Mouse (Mus musculus) gastrocnemius, postnatal 10 days (tissue): ENCODE measurements around the gene Col7a1. TPM values are rescaled to one million over a fixed set of nuclear protein-coding genes. Genes with fewer than 3 reads are reported as not detected.

Source experiments
- DNase-seq: peaks from one replicate; pipeline ENCODE4 v3.0.0; 2021; ENCODE audit warnings: mixed read lengths
- microRNA-seq, 2 experiments: library from miRNA; unstranded; fragments of <30 nt; microRNA quantifications; one replicate each; pipeline ENCODE4 v1.2.0; 2021
- total RNA-seq, 2 experiments: library from RNA; stranded (reverse); gene quantifications; 2 replicates each; pipeline ENCODE4 v1.2.3; 2021

Gene Col7a1
- total RNA-seq, 2 experiments from 2014 or later, result 5.4 to 6.9 TPM

DNA sequence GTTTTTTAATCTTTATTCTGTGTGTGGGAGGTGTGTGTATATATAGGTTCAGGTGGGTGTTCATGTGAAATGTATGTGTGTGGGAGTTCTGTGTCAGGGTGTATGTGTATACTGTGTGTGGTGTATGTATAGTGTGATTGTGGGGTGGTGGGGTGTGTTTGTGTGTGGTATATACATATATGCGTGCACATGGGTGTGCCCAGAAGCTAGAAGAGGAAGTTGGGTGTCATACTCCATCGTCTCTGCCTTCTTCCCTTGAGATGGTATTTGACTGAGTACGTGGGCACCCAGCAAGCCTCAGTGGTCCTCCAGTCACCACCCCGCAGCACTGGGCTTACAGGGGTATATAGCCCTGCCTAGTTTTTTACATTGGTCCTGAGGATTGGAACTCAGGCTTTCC, 68.0 kb downstream of the Col7a1 start:
- DNase-seq, result peak; percentile 2

DNA sequence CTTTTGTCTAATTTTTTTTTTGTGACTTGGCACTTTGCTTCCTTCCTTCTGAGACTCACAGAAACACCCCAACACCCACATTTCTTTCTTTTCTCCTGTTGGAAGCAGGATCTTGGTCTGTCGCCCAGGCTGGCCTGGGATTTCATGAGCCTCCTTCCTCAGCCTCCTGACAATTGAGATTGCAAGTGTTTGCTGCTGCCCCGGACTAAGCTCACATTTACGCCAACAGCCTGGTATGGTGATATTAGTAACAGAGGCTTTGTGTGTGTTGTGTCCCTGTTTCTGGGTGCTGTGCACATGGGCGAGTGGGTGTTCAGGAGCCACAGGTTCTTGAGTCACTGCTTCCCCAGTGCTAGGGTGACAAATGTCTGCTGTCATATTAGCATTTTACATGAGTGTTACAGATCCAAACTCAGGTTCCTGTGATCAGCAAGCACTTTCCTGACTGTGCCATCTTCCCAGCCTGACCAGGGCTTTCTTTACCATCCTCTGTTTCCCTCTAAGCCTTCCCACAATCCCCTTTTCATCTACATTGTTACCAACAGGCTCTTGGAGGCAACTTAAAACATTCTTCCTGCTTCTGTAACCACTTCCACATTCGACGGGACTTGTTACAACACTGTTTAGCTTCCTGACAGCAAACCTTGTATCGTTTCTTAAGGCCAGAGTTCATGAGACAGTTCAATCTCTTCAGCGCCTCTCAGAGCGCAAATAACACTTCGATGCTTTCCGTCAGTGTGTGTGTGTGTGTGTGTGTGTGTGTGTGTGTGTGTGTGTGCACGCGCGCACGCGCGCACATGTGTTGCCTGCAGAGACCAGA, 69.7 kb downstream of the Col7a1 start:
- DNase-seq, result peak; percentile 2

DNA sequence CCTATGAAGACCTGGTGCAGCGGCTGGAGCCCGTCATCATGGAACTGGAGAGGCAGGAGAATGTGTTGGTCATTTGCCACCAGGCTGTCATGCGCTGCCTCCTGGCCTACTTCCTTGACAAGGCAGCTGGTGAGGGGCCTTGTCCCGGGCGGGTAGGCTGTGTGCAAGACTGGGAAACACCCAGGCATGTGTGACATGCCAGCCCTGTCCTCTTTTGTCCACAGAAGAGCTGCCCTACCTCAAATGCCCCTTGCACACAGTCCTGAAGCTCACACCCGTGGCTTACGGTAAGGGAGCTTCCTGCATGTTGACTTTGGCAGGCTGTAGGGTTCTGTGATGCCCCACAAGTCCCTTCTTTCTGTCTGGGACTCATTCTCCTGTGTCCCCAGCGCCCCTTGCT, 74.1 kb downstream of the Col7a1 start:
- DNase-seq, result peak; percentile 25

- DNase-seq, result peak; percentile 1
These were observed 75.0 kb downstream of the Col7a1 start for GRCm38 (mm10) chr9:109028421-109028820.

GRCm38 (mm10) chr9:109028919-109029318, 75.5 kb downstream of the Col7a1 start:
- DNase-seq, result no peak

DNA sequence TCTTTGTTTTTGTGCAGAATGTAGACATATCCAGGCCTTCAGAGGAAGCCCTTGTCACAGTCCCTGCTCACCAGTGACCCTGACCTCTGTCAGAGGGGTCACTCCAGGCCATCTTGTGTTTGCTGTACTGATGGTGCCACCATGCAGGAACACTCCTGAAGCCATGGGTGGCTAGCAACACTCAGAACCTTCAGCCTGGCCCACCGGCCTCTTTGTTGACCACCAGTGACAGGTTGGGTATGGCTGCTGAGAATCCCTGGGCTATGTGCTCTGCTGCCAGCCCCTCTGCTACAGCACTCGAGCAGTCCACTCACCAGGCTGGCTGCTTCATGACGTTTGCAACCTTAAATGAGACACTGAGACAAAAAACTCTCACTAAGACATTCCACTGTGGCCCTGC, 76.9 kb downstream of the Col7a1 start:
- no peak for DNase-seq

- DNase-seq, result no peak
These were observed 77.6 kb downstream of the Col7a1 start for GRCm38 (mm10) chr9:109031001-109031400.

DNA sequence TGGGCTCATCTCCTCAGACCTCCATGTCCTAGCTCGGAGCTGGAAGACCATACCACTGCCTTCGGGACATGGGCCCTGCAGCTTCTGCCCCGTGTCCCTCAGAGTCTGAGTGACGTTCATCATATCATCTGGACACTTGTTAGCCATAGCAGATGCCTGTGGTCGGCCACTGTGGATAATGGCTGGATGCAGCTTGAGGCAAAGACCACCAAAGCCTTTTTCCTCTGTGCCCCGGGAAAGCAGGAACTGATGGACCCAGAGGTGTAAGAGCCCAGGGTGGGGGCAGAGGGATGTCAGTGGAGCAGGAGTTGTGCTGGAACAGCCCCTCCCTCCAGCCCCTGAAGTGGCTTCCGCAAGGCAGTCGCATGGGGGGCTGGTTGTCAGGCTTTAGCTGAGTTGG, 78.3 kb downstream of the Col7a1 start:
- DNase-seq, result no peak

GRCm38 (mm10) chr9:109032435-109032834, 79.0 kb downstream of the Col7a1 start:
- no peak for DNase-seq

Small RNA genes lying within 50 kb of the gene (microRNA-seq; reads per million reads assigned to microRNA genes)
- gene Mir711, result 0 reads per million in 2 experiments

Other genes with a start within 250 kb of the Col7a1 start
- 10 to 100 TPM; 30.6 to 39.6 TPM for gene Ip6k2, start 169.8 kb upstream of the Col7a1 start, total RNA-seq
- gene Nckipsd, start 145.2 kb upstream of the Col7a1 start, total RNA-seq, result 1 to 10 TPM; 5.3 to 6.3 TPM
- gene Celsr3, start 127.3 kb upstream of the Col7a1 start, total RNA-seq, result under 1 TPM; 0.14 to 0.54 TPM
- gene Slc26a6, start 100.3 kb upstream of the Col7a1 start, total RNA-seq, result 10 to 100 TPM; 10.8 to 12.9 TPM
- gene Tmem89, start 39.0 kb upstream of the Col7a1 start, total RNA-seq, result not detected
- 100 to 1,000 TPM; 676 to 836 TPM for gene Uqcrc1, start 17.0 kb upstream of the Col7a1 start, total RNA-seq
- gene Ucn2, start 32.4 kb downstream of the Col7a1 start, total RNA-seq, result 1 to 10 TPM in 1 of 2 experiments, under 1 TPM in 1; 0.82 to 1.2 TPM
- gene Pfkfb4, start 38.2 kb downstream of the Col7a1 start, total RNA-seq, result 10 to 100 TPM; 26.9 TPM
- gene Shisa5, start 85.0 kb downstream of the Col7a1 start, total RNA-seq, result 10 to 100 TPM; 30.9 to 39.2 TPM
- 10 to 100 TPM; 10.8 to 11.4 TPM for gene Trex1, start 106.1 kb downstream of the Col7a1 start, total RNA-seq
- gene Atrip, start 120.5 kb downstream of the Col7a1 start, total RNA-seq, result 10 to 100 TPM in 1 of 2 experiments, 1 to 10 TPM in 1; 7.6 to 11.6 TPM
- 1 to 10 TPM; 7.1 to 7.6 TPM for gene Ccdc51, start 128.9 kb downstream of the Col7a1 start, total RNA-seq
- gene Tma7, start 129.0 kb downstream of the Col7a1 start, total RNA-seq, result 100 to 1,000 TPM; 213 to 219 TPM
- gene Plxnb1, start 141.8 kb downstream of the Col7a1 start, total RNA-seq, result 1 to 10 TPM; 3.5 to 6.2 TPM
- not detected for gene Fbxw21, start 208.5 kb downstream of the Col7a1 start, total RNA-seq
- gene Fbxw13, start 242.4 kb downstream of the Col7a1 start, total RNA-seq, result not detected